Mouse (Mus musculus): ENCODE results near the gene Mlst8. TPM values are rescaled to one million over a fixed set of nuclear protein-coding genes. Genes with fewer than 3 reads are reported as not detected.

Mlst8 gene
- polyA plus RNA-seq, 1 experiment from 2014 or later: 31.8 TPM

- Histone ChIP-seq H3K9me3 (replicated peaks; ENCODE audit: control insufficient read depth, low read length) (no peaks in the 10 kb centered on the region), H3K4me2 (ENCODE audit: low read length) (no peak overlapping the region), H3K4me3 (ENCODE audit: low read depth, low read length) (no peak overlapping the region), H3K36me3 (ENCODE audit: control insufficient read depth, insufficient read depth, low read length) (peaks cover 15% of the 10 kb centered on the region), H3K27ac (ENCODE audit: low read depth, low read length) (no peak overlapping the region), H3K27me3 (replicated peaks; ENCODE audit: control insufficient read depth, insufficient read depth, low read length) (no peaks in the 10 kb centered on the region), H3K9ac (ENCODE audit: low read length) (no peak overlapping the region), H3K4me1 (ENCODE audit: control insufficient read depth, insufficient read depth, low read length) (peaks cover 11% of the 10 kb centered on the region)
- 94% methylated on average over 20 of the region's 20 CpGs for WGBS
- no peak for DNase-seq (ENCODE audit: low spot score)
- no peak for ATAC-seq
Observed at GRCm38 (mm10) chr17:24481027-24481815, 2.3 kb upstream of the Mlst8 start.

DNA sequence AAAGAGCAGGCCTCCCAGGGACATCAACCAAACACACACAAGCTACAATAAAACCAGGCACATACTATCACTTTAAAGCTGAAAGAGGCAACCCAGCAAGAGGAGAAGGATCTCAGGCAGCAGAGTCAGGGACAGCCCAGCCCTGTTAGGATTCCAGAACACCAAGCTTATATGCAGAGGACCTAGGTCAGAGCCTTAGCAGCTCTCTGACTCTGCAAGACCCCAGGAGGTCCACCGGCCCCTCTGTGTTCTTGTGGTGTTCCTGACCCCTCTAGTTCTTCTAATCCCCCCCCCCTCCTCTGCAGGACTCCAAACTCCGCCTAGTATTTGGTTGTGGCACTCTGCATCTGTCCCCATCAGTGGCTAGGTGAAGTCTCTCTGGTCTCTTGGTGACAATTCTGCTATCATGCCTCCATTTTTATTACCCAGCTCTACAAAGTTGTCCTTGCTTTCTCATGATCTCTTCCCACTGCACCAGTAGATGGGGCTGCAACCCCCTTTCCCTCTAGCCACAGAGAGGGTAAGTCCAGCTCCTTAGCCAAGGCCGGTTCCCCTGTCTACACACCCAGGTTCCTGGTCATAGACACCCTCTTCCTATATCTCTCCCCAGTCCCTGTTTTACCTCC lies 1.4 kb upstream of the Mlst8 start:
- no peak overlapping the region for H3K27ac ChIP-seq (ENCODE audit: low read depth, low read length)
- H3K27me3 ChIP-seq (replicated peaks; ENCODE audit: control insufficient read depth, insufficient read depth, low read length): no peaks in the 10 kb centered on the region
- peaks cover 7% of the 10 kb centered on the region for H3K4me1 ChIP-seq (ENCODE audit: control insufficient read depth, insufficient read depth, low read length)
- H3K4me2 ChIP-seq (ENCODE audit: low read length): no peak overlapping the region
- DNase-seq (ENCODE audit: low spot score) (no peak), ATAC-seq (no peak)
- no peak overlapping the region for H3K4me3 ChIP-seq (ENCODE audit: low read depth, low read length)
- no peak overlapping the region for H3K9ac ChIP-seq (ENCODE audit: low read length)
- H3K9me3 ChIP-seq (replicated peaks; ENCODE audit: control insufficient read depth, low read length): no peaks in the 10 kb centered on the region
- peaks cover 24% of the 10 kb centered on the region for H3K36me3 ChIP-seq (ENCODE audit: control insufficient read depth, insufficient read depth, low read length)
- 47% methylated on average over 3 of the region's 3 CpGs for WGBS

GRCm38 (mm10) chr17:24479431-24479830 lies 553 bp upstream of the Mlst8 start:
- WGBS: 20% methylated on average over 1 of the region's 1 CpGs
- Histone ChIP-seq H3K9me3 (replicated peaks; ENCODE audit: control insufficient read depth, low read length) (no peaks in the 10 kb centered on the region), H3K4me3 (ENCODE audit: low read depth, low read length) (peak overlapping the region; percentile 77; the same call in 1 of the 2 replicates), H3K27ac (ENCODE audit: low read depth, low read length) (no peak overlapping the region), H3K36me3 (ENCODE audit: control insufficient read depth, insufficient read depth, low read length) (peaks cover 33% of the 10 kb centered on the region), H3K4me1 (ENCODE audit: control insufficient read depth, insufficient read depth, low read length) (peaks cover 6% of the 10 kb centered on the region; the same call in 1 of the 2 replicates), H3K4me2 (ENCODE audit: low read length) (peak overlapping the region; percentile 62; the same call in 1 of the 2 replicates), H3K27me3 (replicated peaks; ENCODE audit: control insufficient read depth, insufficient read depth, low read length) (no peaks in the 10 kb centered on the region), H3K9ac (ENCODE audit: low read length) (no peak overlapping the region; the same call in 1 of the 2 replicates)
- ATAC-seq (no peak), DNase-seq (ENCODE audit: low spot score) (no peak)

GRCm38 (mm10) chr17:24477985-24478600 lies 785 bp downstream of the Mlst8 start:
- Histone ChIP-seq H3K27me3 (replicated peaks; ENCODE audit: control insufficient read depth, insufficient read depth, low read length) (no peaks in the 10 kb centered on the region), H3K4me2 (ENCODE audit: low read length) (peak overlapping the region; percentile 62), H3K4me1 (ENCODE audit: control insufficient read depth, insufficient read depth, low read length) (peaks cover 6% of the 10 kb centered on the region; the same call in 1 of the 2 replicates), H3K4me3 (ENCODE audit: low read depth, low read length) (peak overlapping the region; percentile 77), H3K9me3 (replicated peaks; ENCODE audit: control insufficient read depth, low read length) (no peaks in the 10 kb centered on the region), H3K36me3 (ENCODE audit: control insufficient read depth, insufficient read depth, low read length) (peaks cover 46% of the 10 kb centered on the region), H3K27ac (ENCODE audit: low read depth, low read length) (no peak overlapping the region), H3K9ac (ENCODE audit: low read length) (peak overlapping the region; percentile 85)
- DNase-seq (ENCODE audit: low spot score) (no peak), ATAC-seq (peak; percentile 30)
- WGBS: 54% methylated on average over 11 of the region's 11 CpGs

DNA sequence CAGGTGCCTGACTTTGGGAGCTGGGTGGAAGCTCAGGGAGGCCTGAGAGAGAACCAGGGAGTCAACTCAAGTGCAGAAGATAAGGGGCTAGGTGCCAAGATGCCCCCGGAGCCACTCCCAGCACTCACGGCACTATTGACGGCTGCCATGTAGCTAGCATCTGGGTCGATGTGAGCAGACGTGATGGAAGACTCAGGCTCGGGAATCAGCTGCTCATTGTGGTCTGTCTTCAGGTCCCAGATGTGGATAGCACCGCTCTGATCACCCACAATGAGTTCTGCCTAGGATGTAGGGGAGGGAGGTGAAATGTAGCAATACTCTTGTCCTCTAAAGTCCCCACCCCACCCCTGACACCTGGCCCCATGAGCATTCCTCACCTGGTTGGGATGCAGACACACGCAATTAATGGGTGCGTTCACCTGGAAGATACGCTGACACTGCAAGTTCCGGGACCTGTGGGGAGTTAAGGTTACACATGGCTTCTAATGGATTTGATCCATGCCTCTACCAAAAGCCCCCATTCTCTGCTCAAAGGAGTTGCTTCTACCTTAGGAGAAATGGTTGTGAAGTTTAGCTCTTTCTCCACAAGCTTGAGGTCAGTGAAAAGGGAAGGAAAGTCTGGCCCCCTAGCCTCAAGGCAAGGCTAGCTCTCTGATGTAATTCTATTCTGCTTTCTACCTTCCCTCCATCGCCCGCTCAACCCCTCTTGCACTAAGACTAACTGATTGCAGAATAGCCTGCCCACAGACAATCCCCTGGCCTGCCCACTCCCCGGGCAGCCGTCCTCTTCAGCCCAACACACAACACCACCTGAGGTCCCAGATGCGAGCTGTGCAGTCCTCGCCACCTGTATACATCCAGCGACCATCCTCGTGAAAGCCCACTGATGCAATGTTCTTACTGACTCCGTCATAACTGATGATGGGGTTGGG lies 1.6 kb downstream of the Mlst8 start:
- no peak for DNase-seq (ENCODE audit: low spot score)
- 90% methylated on average over 20 of the region's 20 CpGs for WGBS
- ATAC-seq: no peak
- H3K27me3 ChIP-seq (replicated peaks; ENCODE audit: control insufficient read depth, insufficient read depth, low read length): no peaks in the 10 kb centered on the region
- no peaks in the 10 kb centered on the region for H3K9me3 ChIP-seq (replicated peaks; ENCODE audit: control insufficient read depth, low read length)
- H3K4me3 ChIP-seq (ENCODE audit: low read depth, low read length): no peak overlapping the region
- peak overlapping the region; percentile 62; the same call in 1 of the 2 replicates for H3K4me2 ChIP-seq (ENCODE audit: low read length)
- H3K4me1 ChIP-seq (ENCODE audit: control insufficient read depth, insufficient read depth, low read length): peaks cover 9% of the 10 kb centered on the region
- peaks cover 52% of the 10 kb centered on the region for H3K36me3 ChIP-seq (ENCODE audit: control insufficient read depth, insufficient read depth, low read length)
- no peak overlapping the region for H3K27ac ChIP-seq (ENCODE audit: low read depth, low read length)
- H3K9ac ChIP-seq (ENCODE audit: low read length): peak overlapping the region; percentile 85; the same call in 1 of the 2 replicates

DNA sequence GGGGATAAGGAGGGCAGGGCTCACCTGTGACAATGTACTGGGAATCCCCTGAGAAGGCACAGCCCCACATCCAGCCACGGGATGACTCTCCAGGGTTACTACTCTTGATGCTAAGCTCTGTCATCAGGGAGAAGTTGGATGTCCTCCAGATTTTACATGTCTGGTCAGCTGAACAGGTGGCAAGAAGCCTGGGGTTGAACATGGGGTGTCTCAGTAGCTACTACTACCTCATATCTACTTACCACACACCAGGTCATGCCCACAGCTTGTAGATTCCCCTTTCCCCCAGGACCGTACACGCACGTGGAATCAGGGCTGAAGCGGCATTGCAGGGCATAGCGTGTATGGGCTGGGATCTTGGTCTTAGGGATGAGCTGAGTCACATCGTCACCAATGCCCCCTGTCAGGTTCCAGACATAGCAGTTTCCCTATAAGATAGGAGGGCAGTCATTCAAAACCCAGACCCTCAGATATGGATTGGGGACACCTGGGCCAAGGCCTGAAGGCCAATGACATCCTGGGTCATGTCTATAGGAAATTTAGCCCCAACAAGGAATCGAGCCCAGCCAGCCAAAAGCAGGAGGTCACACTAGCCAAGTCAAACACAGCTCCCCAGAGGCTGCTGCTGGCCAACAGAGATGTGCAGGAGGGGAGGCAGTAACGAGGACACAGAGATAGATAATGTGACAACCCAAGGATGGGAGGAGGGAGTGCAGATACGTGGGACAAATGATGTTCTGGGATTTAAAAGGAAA lies 2.7 kb downstream of the Mlst8 start:
- WGBS: 95% methylated on average over 10 of the region's 10 CpGs

GRCm38 (mm10) chr17:24475586-24475985 lies 3.3 kb downstream of the Mlst8 start:
- Histone ChIP-seq H3K36me3 (ENCODE audit: control insufficient read depth, insufficient read depth, low read length) (peaks cover 54% of the 10 kb centered on the region), H3K27ac (ENCODE audit: low read depth, low read length) (no peak overlapping the region)
- WGBS: 88% methylated on average over 6 of the region's 6 CpGs

More for the DNA sequence above, 2.7 kb downstream of the Mlst8 start:
- Histone ChIP-seq H3K27me3 (replicated peaks; ENCODE audit: control insufficient read depth, insufficient read depth, low read length) (no peaks in the 10 kb centered on the region), H3K9me3 (replicated peaks; ENCODE audit: control insufficient read depth, low read length) (no peaks in the 10 kb centered on the region), H3K4me3 (ENCODE audit: low read depth, low read length) (no peak overlapping the region), H3K4me2 (ENCODE audit: low read length) (no peak overlapping the region), H3K9ac (ENCODE audit: low read length) (no peak overlapping the region; the same call in 1 of the 2 replicates), H3K27ac (ENCODE audit: low read depth, low read length) (no peak overlapping the region), H3K36me3 (ENCODE audit: control insufficient read depth, insufficient read depth, low read length) (peaks cover 54% of the 10 kb centered on the region), H3K4me1 (ENCODE audit: control insufficient read depth, insufficient read depth, low read length) (peaks cover 20% of the 10 kb centered on the region)
- ATAC-seq: no peak
- DNase-seq (ENCODE audit: low spot score): no peak

GRCm38 (mm10) chr17:24474557-24474956 lies 4.3 kb downstream of the Mlst8 start:
- no peaks in the 10 kb centered on the region for H3K27me3 ChIP-seq (replicated peaks; ENCODE audit: control insufficient read depth, insufficient read depth, low read length)
- WGBS: 84% methylated on average over 5 of the region's 5 CpGs
- H3K4me3 ChIP-seq (ENCODE audit: low read depth, low read length): no peak overlapping the region
- no peak overlapping the region for H3K27ac ChIP-seq (ENCODE audit: low read depth, low read length)
- ATAC-seq: no peak
- no peak overlapping the region for H3K9ac ChIP-seq (ENCODE audit: low read length)
- no peak overlapping the region for H3K4me2 ChIP-seq (ENCODE audit: low read length)
- H3K9me3 ChIP-seq (replicated peaks; ENCODE audit: control insufficient read depth, low read length): no peaks in the 10 kb centered on the region
- peaks cover 54% of the 10 kb centered on the region for H3K36me3 ChIP-seq (ENCODE audit: control insufficient read depth, insufficient read depth, low read length)
- H3K4me1 ChIP-seq (ENCODE audit: control insufficient read depth, insufficient read depth, low read length): peaks cover 22% of the 10 kb centered on the region
- DNase-seq (ENCODE audit: low spot score): no peak

More at GRCm38 (mm10) chr17:24475586-24475985, 3.3 kb downstream of the Mlst8 start:
- peaks cover 22% of the 10 kb centered on the region for H3K4me1 ChIP-seq (ENCODE audit: control insufficient read depth, insufficient read depth, low read length)
- ATAC-seq: no peak
- no peaks in the 10 kb centered on the region for H3K27me3 ChIP-seq (replicated peaks; ENCODE audit: control insufficient read depth, insufficient read depth, low read length)
- no peak overlapping the region for H3K4me3 ChIP-seq (ENCODE audit: low read depth, low read length)
- no peak overlapping the region for H3K9ac ChIP-seq (ENCODE audit: low read length)
- H3K4me2 ChIP-seq (ENCODE audit: low read length): no peak overlapping the region
- no peak for DNase-seq (ENCODE audit: low spot score)
- no peaks in the 10 kb centered on the region for H3K9me3 ChIP-seq (replicated peaks; ENCODE audit: control insufficient read depth, low read length)
